Mouse (Mus musculus) MEL (cell line): Measurements from ENCODE around the gene Foxb1. TPM values are rescaled to one million over a fixed set of nuclear protein-coding genes. Genes with fewer than 3 reads are reported as not detected.

Source experiments
- DNase-seq: peaks from one replicate; pipeline ENCODE4 v3.0.0; 2011; ENCODE audit warnings: low read depth, low spot score
- H3K27ac ChIP-seq: 2 replicates; pipeline ENCODE4 v1.5.1; 2012; ENCODE audit warnings: low read depth, mild to moderate bottlenecking, control low read depth, low read length, moderate library complexity; ENCODE audit not compliant: control insufficient read depth
- H3K27me3 ChIP-seq, 2 experiments: fragments of 150-350 bp in 1 of 2; sonication (generic) in 1 of 2; 2 replicates each; pipeline ENCODE4 v1.6.1; 2012; ENCODE audit warnings: low read length in 2 of 2, mild to moderate bottlenecking in 2 of 2, improper control_type of control experiment in 1 of 2, moderate library complexity in 1 of 2; ENCODE audit not compliant: insufficient read depth in 2 of 2, control insufficient read depth in 1 of 2
- H3K36me3 ChIP-seq, 2 experiments: 2 replicates each; pipeline ENCODE4 v1.6.1; 2012 to 2014; ENCODE audit warnings: low read length in 2 of 2, improper control_type of control experiment in 1 of 2, inconsistent platforms in 1 of 2, mild to moderate bottlenecking in 1 of 2; ENCODE audit not compliant: insufficient read depth in 2 of 2, control insufficient read depth in 1 of 2
- H3K4me1 ChIP-seq, 2 experiments: fragments of 150-350 bp in 1 of 2; sonication (generic) in 1 of 2; 2 replicates each; pipeline ENCODE4 v1.6.1; 2012; ENCODE audit warnings: low read length in 2 of 2, improper control_type of control experiment in 1 of 2, mild to moderate bottlenecking in 1 of 2; ENCODE audit not compliant: insufficient read depth in 2 of 2, control insufficient read depth in 1 of 2
- H3K4me3 ChIP-seq, 2 experiments: fragments of 150-350 bp in 1 of 2; sonication (generic) in 1 of 2; 2 replicates each; pipeline ENCODE4 v1.5.1; 2012; ENCODE audit warnings: low read depth in 2 of 2, low read length in 2 of 2, mild to moderate bottlenecking in 2 of 2, moderate library complexity in 2 of 2, control low read depth in 1 of 2, improper control_type of control experiment in 1 of 2; ENCODE audit not compliant: control insufficient read depth in 1 of 2, insufficient read depth in 1 of 2
- H3K79me2 ChIP-seq: 2 replicates; pipeline ENCODE4 v1.6.1; 2012; ENCODE audit warnings: mild to moderate bottlenecking, low read length, moderate library complexity; ENCODE audit not compliant: control insufficient read depth, poor library complexity, insufficient read depth
- H3K9ac ChIP-seq: 2 replicates; pipeline ENCODE4 v1.6.1; 2012; ENCODE audit warnings: low read depth, mild to moderate bottlenecking, control low read depth, low read length, moderate library complexity; ENCODE audit not compliant: control insufficient read depth, poor library complexity, severe bottlenecking
- H3K9me3 ChIP-seq: fragments of 150-350 bp; sonication (generic); replicated peaks from 2 replicates; pipeline ENCODE4 v1.6.1; 2012; ENCODE audit warnings: mild to moderate bottlenecking, low read length, improper control_type of control experiment, moderate library complexity; ENCODE audit not compliant: insufficient read depth
- BHLHE40 ChIP-seq: IDR thresholded peaks from 2 replicates; pipeline ENCODE4 v1.6.1; 2012; ENCODE audit warnings: low read depth, mild to moderate bottlenecking, inconsistent platforms, low read length, improper control_type of control experiment, borderline replicate concordance
- CTCF ChIP-seq, 3 experiments: IDR thresholded peaks in 2 of 3; conservative IDR thresholded peaks in 1 of 3; 2 replicates each; pipeline ENCODE4 v1.5.1; 2011 to 2012; ENCODE audit warnings: low read length in 3 of 3, low read depth in 2 of 3, mild to moderate bottlenecking in 2 of 3, improper control_type of control experiment in 1 of 3, inconsistent platforms in 1 of 3, mixed read lengths in 1 of 3, moderate library complexity in 1 of 3; ENCODE audit not compliant: control insufficient read depth in 1 of 3, insufficient read depth in 1 of 3, poor library complexity in 1 of 3, severe bottlenecking in 1 of 3
- E2F4 ChIP-seq: IDR thresholded peaks from 2 replicates; pipeline ENCODE4 v1.6.1; 2011; ENCODE audit warnings: low read depth, low read length, improper control_type of control experiment, borderline replicate concordance
- EP300 ChIP-seq, 2 experiments: IDR thresholded peaks; 2 replicates each; pipeline ENCODE4 v1.6.1; 2011; ENCODE audit warnings: improper control_type of control experiment in 2 of 2, low read length in 2 of 2, low read depth in 1 of 2, mild to moderate bottlenecking in 1 of 2
- ETS1 ChIP-seq: IDR thresholded peaks from 2 replicates; pipeline ENCODE4 v1.6.1; 2012; ENCODE audit warnings: low read depth, mild to moderate bottlenecking, inconsistent platforms, low read length, improper control_type of control experiment, moderate library complexity
- GATA1 ChIP-seq: IDR thresholded peaks from 2 replicates; pipeline ENCODE4 v1.6.1; 2011; ENCODE audit warnings: low read depth, low read length, improper control_type of control experiment
- HCFC1 ChIP-seq: IDR thresholded peaks from 2 replicates; pipeline ENCODE4 v1.6.1; 2012; ENCODE audit warnings: low read depth, mild to moderate bottlenecking, inconsistent platforms, low read length, improper control_type of control experiment, moderate library complexity
- MAFK ChIP-seq: IDR thresholded peaks from 2 replicates; pipeline ENCODE4 v1.6.1; 2011; ENCODE audit warnings: low read depth, mild to moderate bottlenecking, low read length, improper control_type of control experiment, borderline replicate concordance
- MAX ChIP-seq: IDR thresholded peaks from 2 replicates; pipeline ENCODE4 v1.6.1; 2011; ENCODE audit warnings: low read length, improper control_type of control experiment
- MAZ ChIP-seq: IDR thresholded peaks from 2 replicates; pipeline ENCODE4 v1.6.1; 2012; ENCODE audit warnings: low read depth, mild to moderate bottlenecking, inconsistent platforms, low read length, improper control_type of control experiment
- MEF2A ChIP-seq: IDR thresholded peaks from 2 replicates; pipeline ENCODE4 v1.6.1; 2014; ENCODE audit warnings: low read depth, mild to moderate bottlenecking, inconsistent platforms, low read length, improper control_type of control experiment; ENCODE audit not compliant: poor library complexity, insufficient replicate concordance, severe bottlenecking; ENCODE audit errors: extremely low read depth
- MXI1 ChIP-seq: IDR thresholded peaks from 2 replicates; pipeline ENCODE4 v1.6.1; 2011; ENCODE audit warnings: mild to moderate bottlenecking, low read depth, low read length, improper control_type of control experiment
- MYB ChIP-seq: IDR thresholded peaks from 2 replicates; pipeline ENCODE4 v1.6.1; 2011; ENCODE audit warnings: mild to moderate bottlenecking, low read depth, low read length, improper control_type of control experiment
- MYC ChIP-seq: IDR thresholded peaks from 2 replicates; pipeline ENCODE4 v1.6.1; 2011; ENCODE audit warnings: low read depth, mild to moderate bottlenecking, low read length, improper control_type of control experiment, moderate library complexity
- NELFE ChIP-seq: IDR thresholded peaks from 2 replicates; pipeline ENCODE4 v1.6.1; 2011; ENCODE audit warnings: low read depth, low read length, improper control_type of control experiment
- NRF1 ChIP-seq: IDR thresholded peaks from 2 replicates; pipeline ENCODE4 v1.6.1; 2014; ENCODE audit warnings: low read depth, mild to moderate bottlenecking, inconsistent platforms, low read length, improper control_type of control experiment, moderate library complexity; ENCODE audit not compliant: poor library complexity, insufficient read depth, severe bottlenecking
- SIN3A ChIP-seq: IDR thresholded peaks from 2 replicates; pipeline ENCODE4 v1.6.1; 2012; ENCODE audit warnings: low read length, improper control_type of control experiment, inconsistent platforms
- TAL1 ChIP-seq: IDR thresholded peaks from 2 replicates; pipeline ENCODE4 v1.6.1; 2012; ENCODE audit warnings: mild to moderate bottlenecking, inconsistent platforms, low read length, moderate library complexity, mixed read lengths
- TBP ChIP-seq: IDR thresholded peaks from 2 replicates; pipeline ENCODE4 v1.8.0; 2011; ENCODE audit warnings: low read depth, low read length, improper control_type of control experiment
- TCF12 ChIP-seq: IDR thresholded peaks from 2 replicates; pipeline ENCODE4 v1.6.1; 2014; ENCODE audit warnings: low read depth, mild to moderate bottlenecking, inconsistent platforms, low read length, improper control_type of control experiment, moderate library complexity
- UBTF ChIP-seq: IDR thresholded peaks from 2 replicates; pipeline ENCODE4 v1.6.1; 2012; ENCODE audit warnings: low read depth, mild to moderate bottlenecking, inconsistent platforms, low read length, improper control_type of control experiment, moderate library complexity, borderline replicate concordance; ENCODE audit not compliant: insufficient read depth
- USF1 ChIP-seq: IDR thresholded peaks from 2 replicates; pipeline ENCODE4 v1.6.1; 2014; ENCODE audit warnings: low read depth, mild to moderate bottlenecking, inconsistent platforms, low read length, improper control_type of control experiment, moderate library complexity
- USF2 ChIP-seq, 2 experiments: IDR thresholded peaks; 2 replicates each; pipeline ENCODE4 v1.6.1; 2011 to 2012; ENCODE audit warnings: improper control_type of control experiment in 2 of 2, low read length in 2 of 2, borderline replicate concordance in 1 of 2, inconsistent platforms in 1 of 2, low read depth in 1 of 2, mild to moderate bottlenecking in 1 of 2; ENCODE audit not compliant: insufficient read depth in 1 of 2
- ZC3H11A ChIP-seq: IDR thresholded peaks from 2 replicates; pipeline ENCODE4 v1.6.1; 2012; ENCODE audit warnings: low read depth, mild to moderate bottlenecking, inconsistent platforms, low read length, improper control_type of control experiment
- ZKSCAN1 ChIP-seq: IDR thresholded peaks from 2 replicates; pipeline ENCODE4 v1.6.1; 2012; ENCODE audit warnings: low read depth, mild to moderate bottlenecking, inconsistent platforms, low read length, improper control_type of control experiment, moderate library complexity
- ZMIZ1 ChIP-seq: IDR thresholded peaks from 2 replicates; pipeline ENCODE4 v1.6.1; 2012; ENCODE audit warnings: low read depth, mild to moderate bottlenecking, inconsistent platforms, low read length, improper control_type of control experiment, moderate library complexity
- ZNF384 ChIP-seq: IDR thresholded peaks from 2 replicates; pipeline ENCODE4 v1.6.1; 2012; ENCODE audit warnings: low read depth, mild to moderate bottlenecking, inconsistent platforms, low read length, improper control_type of control experiment
- polyA plus RNA-seq, 2 experiments: library from polyadenylated mRNA; stranded (reverse) in 1 of 2; unstranded in 1 of 2; fragments of >175 nt in 1 of 2; fragments of >200 nt in 1 of 2; gene quantifications; 2 replicates each; pipeline versions ENCODE4 v1.2.1 to v1.2.4; 2012; ENCODE audit warnings: low replicate concordance in 2 of 2, low read depth in 1 of 2; ENCODE audit not compliant: insufficient read length in 2 of 2, insufficient read depth in 1 of 2, missing spikeins in 1 of 2
- total RNA-seq: library from RNA; depleted of rRNA; stranded (reverse); fragments of 300-350 nt; gene quantifications from 2 replicates; pipeline ENCODE4 v1.2.3, GENCODE M21; 2012

Gene Foxb1
- total and polyA plus RNA-seq, 3 experiments, result not detected

- H3K9ac ChIP-seq, result no peak overlapping the region
- H3K4me1 ChIP-seq, result no peaks in the 10 kb centered on the region
- no peak overlapping the region for H3K4me3 ChIP-seq
- no peaks in the 10 kb centered on the region for H3K27me3 ChIP-seq
- H3K9me3 ChIP-seq, result no peaks in the 10 kb centered on the region
- H3K79me2 ChIP-seq, result no peaks in the 10 kb centered on the region
- DNase-seq, result no peak
- H3K36me3 ChIP-seq, result no peaks in the 10 kb centered on the region
- H3K27ac ChIP-seq, result no peak overlapping the region
- no peak for TF ChIP-seq BHLHE40
- TF ChIP-seq EP300 (IDR thresholded peaks at IDR 0.05; ENCODE audit: low read depth in 1 of 2, low read length in 2 of 2), result no peak
- no peak for TF ChIP-seq ZNF384
- no peak for TF ChIP-seq CTCF (IDR thresholded peaks at IDR 0.05 in 2 of 3, conservative IDR thresholded peaks at IDR 0.05 in 1 of 3; ENCODE audit: control insufficient read depth in 1 of 3, insufficient read depth in 1 of 3, low read depth in 2 of 3, low read length in 3 of 3, poor library complexity in 1 of 3, severe bottlenecking in 1 of 3)
- TF ChIP-seq TCF12, result no peak
- no peak for TF ChIP-seq UBTF
- TF ChIP-seq ZC3H11A, result no peak
- no peak for TF ChIP-seq SIN3A
- no peak for TF ChIP-seq NRF1
- TF ChIP-seq USF1, result no peak
- TF ChIP-seq MYC, result no peak
- TF ChIP-seq ZKSCAN1, result no peak
- TF ChIP-seq MYB, result no peak
- no peak for TF ChIP-seq MXI1
- TF ChIP-seq TAL1, result no peak
- TF ChIP-seq MAX, result no peak
- no peak for TF ChIP-seq MEF2A
Measured at GRCm38 (mm10) chr9:69762703-69763102, 2.0 kb upstream of the Foxb1 start.

GRCm38 (mm10) chr9:69762221-69762620, 1.5 kb upstream of the Foxb1 start:
- DNase-seq, result no peak
- no peak for TF ChIP-seq CTCF (IDR thresholded peaks at IDR 0.05 in 2 of 3, conservative IDR thresholded peaks at IDR 0.05 in 1 of 3; ENCODE audit: control insufficient read depth in 1 of 3, insufficient read depth in 1 of 3, low read depth in 2 of 3, low read length in 3 of 3, poor library complexity in 1 of 3, severe bottlenecking in 1 of 3)
- TF ChIP-seq E2F4, result no peak
- no peak for TF ChIP-seq NRF1
- no peak for TF ChIP-seq TBP
- no peak for TF ChIP-seq MAFK
- TF ChIP-seq HCFC1, result no peak
- TF ChIP-seq ZMIZ1, result no peak
- TF ChIP-seq NELFE, result no peak
- TF ChIP-seq GATA1, result no peak
- no peak for TF ChIP-seq BHLHE40
- no peak for TF ChIP-seq ZC3H11A
- no peak for TF ChIP-seq MAX
- no peak for TF ChIP-seq MAZ
- no peak for TF ChIP-seq USF2 (IDR thresholded peaks at IDR 0.05; ENCODE audit: borderline replicate concordance in 1 of 2, insufficient read depth in 1 of 2, low read depth in 1 of 2, low read length in 2 of 2)
- no peak for TF ChIP-seq ETS1
- H3K27me3 ChIP-seq, result no peaks in the 10 kb centered on the region

More at GRCm38 (mm10) chr9:69762221-69762620, 1.5 kb upstream of the Foxb1 start:
- Histone ChIP-seq H3K9ac (no peak overlapping the region), H3K36me3 (no peaks in the 10 kb centered on the region), H3K79me2 (no peaks in the 10 kb centered on the region), H3K4me1 (no peaks in the 10 kb centered on the region), H3K9me3 (no peaks in the 10 kb centered on the region), H3K27ac (no peak overlapping the region), H3K4me3 (no peak overlapping the region)
